Mouse (Mus musculus): ENCODE data around the gene Eif2b4. TPM values are rescaled to one million over a fixed set of nuclear protein-coding genes. Genes with fewer than 3 reads are reported as not detected.

Gene Eif2b4
- polyA plus RNA-seq, 1 experiment: 60.2 TPM

- no peaks in the 10 kb centered on the region for H3K79me2 ChIP-seq (ENCODE audit: control insufficient read depth, insufficient read depth)
- H3K27me3 ChIP-seq (ENCODE audit: control insufficient read depth, insufficient read depth, insufficient read length): no peaks in the 10 kb centered on the region
- H3K36me3 ChIP-seq (ENCODE audit: control insufficient read depth, insufficient read depth): peaks cover 5% of the 10 kb centered on the region
- peak overlapping the region; percentile 75 for H3K4me3 ChIP-seq
- H3K4me2 ChIP-seq (ENCODE audit: low read depth): peak overlapping the region; percentile 91
- TF ChIP-seq MYOD1 (IDR thresholded peaks at IDR 0.05; ENCODE audit: control insufficient read depth in 1 of 3, insufficient read length in 2 of 3, low read depth in 2 of 3) (peak in 1 of 3 experiments; percentile 17), POLR2AphosphoS2 (IDR thresholded peaks at IDR 0.05; ENCODE audit: insufficient read length, low read depth) (no peak)
- peak overlapping the region; percentile 70 for H3ac ChIP-seq (ENCODE audit: control insufficient read depth, insufficient read length)
These were observed 39.6 kb downstream of the Eif2b4 start for GRCm38 (mm10) chr5:31153516-31154151.

GRCm38 (mm10) chr5:31151746-31152145 lies 41.5 kb downstream of the Eif2b4 start:
- no peaks in the 10 kb centered on the region for H3K79me2 ChIP-seq (ENCODE audit: control insufficient read depth, insufficient read depth)
- no peak overlapping the region for H3ac ChIP-seq (ENCODE audit: control insufficient read depth, insufficient read length)
- no peaks in the 10 kb centered on the region for H3K36me3 ChIP-seq (ENCODE audit: control insufficient read depth, insufficient read depth)
- TF ChIP-seq POLR2AphosphoS2 (IDR thresholded peaks at IDR 0.05; ENCODE audit: insufficient read length, low read depth): no peak
- TF ChIP-seq E2F4 (IDR thresholded peaks at IDR 0.05; ENCODE audit: insufficient read depth): no peak
- no peak for TF ChIP-seq CEBPB (IDR thresholded peaks at IDR 0.05; ENCODE audit: insufficient read depth, poor library complexity, severe bottlenecking)
- no peak for TF ChIP-seq POLR2A (IDR thresholded peaks at IDR 0.05; ENCODE audit: insufficient read length, low read depth)
- no peak for TF ChIP-seq USF1 (IDR thresholded peaks at IDR 0.05; ENCODE audit: low read depth)
- TF ChIP-seq REST (IDR thresholded peaks at IDR 0.05; ENCODE audit: insufficient read depth, insufficient read length): no peak
- TF ChIP-seq TCF3 (IDR thresholded peaks at IDR 0.05; ENCODE audit: insufficient read length, low read depth): no peak
- no peak overlapping the region for H3K4me2 ChIP-seq (ENCODE audit: low read depth)
- H3K27me3 ChIP-seq (ENCODE audit: control insufficient read depth, insufficient read depth, insufficient read length): no peaks in the 10 kb centered on the region
- no peak overlapping the region for H3K4me3 ChIP-seq

GRCm38 (mm10) chr5:31149781-31150180 lies 43.4 kb downstream of the Eif2b4 start:
- Histone ChIP-seq H3K36me3 (ENCODE audit: control insufficient read depth, insufficient read depth) (no peaks in the 10 kb centered on the region), H3K4me3 (no peak overlapping the region), H3K27me3 (ENCODE audit: control insufficient read depth, insufficient read depth, insufficient read length) (no peaks in the 10 kb centered on the region), H3ac (ENCODE audit: control insufficient read depth, insufficient read length) (no peak overlapping the region), H3K79me2 (ENCODE audit: control insufficient read depth, insufficient read depth) (no peaks in the 10 kb centered on the region), H3K4me2 (ENCODE audit: low read depth) (no peak overlapping the region)
- TF ChIP-seq POLR2A (IDR thresholded peaks at IDR 0.05; ENCODE audit: insufficient read length, low read depth) (no peak), USF1 (IDR thresholded peaks at IDR 0.05; ENCODE audit: low read depth) (no peak), TCF12 (IDR thresholded peaks at IDR 0.05; ENCODE audit: insufficient read depth, poor library complexity, severe bottlenecking) (no peak), REST (IDR thresholded peaks at IDR 0.05; ENCODE audit: insufficient read depth, insufficient read length) (no peak), SRF (IDR thresholded peaks at IDR 0.05; ENCODE audit: control insufficient read depth, insufficient read length, low read depth) (no peak), MYOG (IDR thresholded peaks at IDR 0.05; ENCODE audit: control insufficient read depth in 1 of 3, insufficient read depth in 1 of 3, insufficient read length in 2 of 3, low read depth in 2 of 3) (no peak), MAX (IDR thresholded peaks at IDR 0.05; ENCODE audit: low read depth) (no peak), POLR2AphosphoS2 (IDR thresholded peaks at IDR 0.05; ENCODE audit: insufficient read length, low read depth) (no peak), E2F4 (IDR thresholded peaks at IDR 0.05; ENCODE audit: insufficient read depth) (no peak), TCF3 (IDR thresholded peaks at IDR 0.05; ENCODE audit: insufficient read length, low read depth) (no peak)

- Histone ChIP-seq H3K79me2 (ENCODE audit: control insufficient read depth, insufficient read depth) (no peaks in the 10 kb centered on the region), H3K27me3 (ENCODE audit: control insufficient read depth, insufficient read depth, insufficient read length) (peaks cover 22% of the 10 kb centered on the region), H3ac (ENCODE audit: control insufficient read depth, insufficient read length) (no peak overlapping the region), H3K36me3 (ENCODE audit: control insufficient read depth, insufficient read depth) (no peaks in the 10 kb centered on the region), H3K4me3 (no peak overlapping the region), H3K4me2 (ENCODE audit: low read depth) (no peak overlapping the region)
- TF ChIP-seq E2F4 (IDR thresholded peaks at IDR 0.05; ENCODE audit: insufficient read depth) (no peak), REST (IDR thresholded peaks at IDR 0.05; ENCODE audit: insufficient read depth, insufficient read length) (peak; percentile 68)
These were observed 54.2 kb downstream of the Eif2b4 start for GRCm38 (mm10) chr5:31138968-31139425.

GRCm38 (mm10) chr5:31138241-31138967 lies 54.8 kb downstream of the Eif2b4 start, which contains the start of gene Ucn:
Gene Ucn, minus strand, starts transcription at chr5:31138829.
- Histone ChIP-seq H3ac (ENCODE audit: control insufficient read depth, insufficient read length) (no peak within 1 kb of the TSS), H3K79me2 (ENCODE audit: control insufficient read depth, insufficient read depth) (no peaks in the 10 kb centered on the region), H3K4me2 (ENCODE audit: low read depth) (no peak within 1 kb of the TSS), H3K4me3 (no peak within 1 kb of the TSS), H3K27me3 (ENCODE audit: control insufficient read depth, insufficient read depth, insufficient read length) (peaks cover 22% of the 10 kb centered on the region), H3K36me3 (ENCODE audit: control insufficient read depth, insufficient read depth) (no peaks in the 10 kb centered on the region)
- peak in 2 of 3 experiments; percentile 40 to 69 for TF ChIP-seq MYOD1 (IDR thresholded peaks at IDR 0.05; ENCODE audit: control insufficient read depth in 1 of 3, insufficient read length in 2 of 3, low read depth in 2 of 3)
- peak in 2 of 3 experiments; percentile 54 to 60 for TF ChIP-seq MYOG (IDR thresholded peaks at IDR 0.05; ENCODE audit: control insufficient read depth in 1 of 3, insufficient read depth in 1 of 3, insufficient read length in 2 of 3, low read depth in 2 of 3)
- TF ChIP-seq POLR2AphosphoS2 (IDR thresholded peaks at IDR 0.05; ENCODE audit: insufficient read length, low read depth): peak; percentile 47
- no peak for TF ChIP-seq POLR2A (IDR thresholded peaks at IDR 0.05; ENCODE audit: insufficient read length, low read depth)
- TF ChIP-seq E2F4 (IDR thresholded peaks at IDR 0.05; ENCODE audit: insufficient read depth): no peak

Data from myocyte (in vitro differentiated cells).